Mouse (Mus musculus): ENCODE measurements at regions not wholly inside any gene's neighbourhood (a gene's known extent, or its start where the extent isn't known, plus 50 kb on each side); places are given as distances from the start of the nearest gene placed in this dataset.
A peak's percentile ranks its signal among the peaks of the same experiment; 100 is the strongest.

DNA sequence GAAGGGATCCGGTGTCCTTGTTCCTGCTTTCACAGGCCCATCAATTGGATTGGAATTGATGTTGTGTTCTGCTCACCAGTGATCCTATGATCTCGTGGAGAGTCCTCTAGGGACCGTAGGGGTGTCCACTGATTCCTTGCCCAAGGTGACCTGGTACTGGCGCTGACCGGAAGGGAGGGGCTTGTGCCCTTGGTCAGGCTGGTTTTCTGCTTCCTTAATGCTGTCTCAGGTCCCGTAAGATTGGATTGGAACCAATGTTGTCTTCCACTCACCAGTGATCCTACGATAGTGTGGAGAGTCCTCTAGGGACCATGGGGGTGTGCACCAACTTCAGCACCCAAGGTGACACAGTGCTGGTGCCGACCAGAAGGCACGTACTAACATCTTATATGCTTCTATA is 324.9 kb upstream of the Ptchd4 start:
- no peak for DNase-seq (ENCODE audit: low spot score)

DNA sequence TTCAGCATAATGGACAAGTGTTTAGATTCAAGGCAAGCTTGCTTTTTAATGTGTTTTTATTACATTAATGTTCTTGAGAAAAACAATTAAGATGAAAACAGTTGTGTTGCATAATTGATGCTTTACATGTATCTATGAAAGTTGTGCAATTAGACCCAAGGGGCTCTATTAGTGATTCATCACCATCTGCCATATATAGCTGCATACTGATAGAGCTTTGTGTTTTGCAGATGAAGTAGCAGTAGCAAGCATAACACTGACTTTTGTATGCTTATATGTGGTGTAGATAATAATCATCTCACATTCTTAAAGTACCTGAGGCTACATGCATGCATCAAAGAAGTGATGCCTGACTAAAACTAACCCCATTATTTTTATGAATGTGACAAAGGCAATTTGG is 307.3 kb upstream of the Ptchd4 start:
- DNase-seq (ENCODE audit: low spot score), result no peak

DNA sequence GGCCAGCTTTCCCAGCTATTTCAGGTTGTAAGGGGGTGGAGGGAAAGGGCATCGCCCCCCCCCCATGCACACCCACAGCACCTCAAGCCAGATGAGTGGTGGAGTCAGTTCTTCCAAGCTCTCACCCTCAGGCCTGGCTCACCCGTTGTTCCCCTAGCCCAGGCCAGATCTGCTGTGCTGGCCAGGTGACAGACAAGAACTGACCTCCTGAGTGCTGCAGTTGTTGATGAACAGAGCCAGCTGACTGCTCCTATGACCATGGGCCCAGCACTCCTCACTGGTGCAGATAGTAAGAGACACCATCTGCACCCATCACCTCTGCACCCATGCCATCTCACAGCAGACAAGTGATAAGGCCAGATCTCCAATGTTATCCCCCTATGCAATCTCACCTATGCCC is 291.5 kb upstream of the Ptchd4 start:
- no peak for DNase-seq (ENCODE audit: low spot score)

DNA sequence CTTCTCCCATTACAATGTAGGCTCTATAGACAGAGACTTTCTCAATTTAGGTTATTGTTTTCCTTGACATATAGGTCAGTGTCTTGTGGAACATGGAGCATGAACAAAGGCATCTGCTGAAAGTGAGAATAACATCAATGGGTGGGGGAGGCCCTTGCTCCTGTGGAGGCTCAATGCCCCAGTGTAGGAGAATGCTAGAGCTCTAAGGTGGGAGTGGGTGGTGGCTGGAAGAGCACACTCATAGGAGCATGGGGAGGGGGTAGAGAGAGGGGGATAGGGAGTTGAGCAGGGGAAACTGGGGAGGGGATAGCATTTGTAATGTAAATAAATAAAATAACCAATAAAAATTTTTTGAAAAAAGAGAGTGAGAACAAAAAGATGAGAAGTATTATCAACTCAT is 288.5 kb upstream of the Ptchd4 start:
- no peak for DNase-seq (ENCODE audit: low spot score)

DNA sequence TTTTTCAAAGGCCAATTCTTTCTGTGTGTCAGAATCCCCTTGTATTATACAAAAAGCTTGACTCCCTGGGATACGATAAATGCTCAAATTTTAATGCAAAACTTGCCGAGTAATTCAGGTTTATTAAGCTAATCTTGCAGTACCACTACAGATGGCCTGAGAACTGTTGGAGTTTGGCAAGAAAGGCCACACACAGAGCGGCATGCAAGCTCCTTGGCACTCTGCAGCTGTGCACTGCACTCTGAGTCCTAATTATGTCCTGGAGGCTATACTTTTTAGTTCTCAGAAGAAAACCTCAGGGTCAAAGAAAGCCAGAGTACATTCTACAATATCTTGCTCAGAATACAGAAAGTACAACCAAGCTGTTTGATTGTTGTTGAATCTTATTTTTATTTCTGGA is 286.3 kb upstream of the Ptchd4 start:
- DNase-seq (ENCODE audit: low spot score), result no peak

DNA sequence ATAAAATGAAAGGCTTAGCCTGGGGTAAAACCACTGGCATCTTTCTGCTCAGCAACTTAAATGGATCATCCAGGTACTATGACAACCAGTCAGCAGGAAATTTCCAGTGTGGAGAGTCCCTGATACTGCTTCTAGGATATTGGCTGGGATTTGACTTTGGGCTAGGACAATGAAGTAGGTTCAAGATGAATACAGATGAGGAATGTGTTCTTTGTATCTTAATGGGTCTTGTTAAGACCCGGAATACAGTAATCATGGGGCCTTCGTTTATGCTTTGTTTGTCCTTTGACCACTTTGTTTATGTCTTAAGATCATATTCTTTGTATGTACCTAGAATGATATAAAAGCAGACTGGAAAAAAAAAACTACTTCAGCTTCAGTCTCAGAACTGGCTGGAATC is 278.7 kb upstream of the Ptchd4 start:
- no peak for DNase-seq (ENCODE audit: low spot score)

DNA sequence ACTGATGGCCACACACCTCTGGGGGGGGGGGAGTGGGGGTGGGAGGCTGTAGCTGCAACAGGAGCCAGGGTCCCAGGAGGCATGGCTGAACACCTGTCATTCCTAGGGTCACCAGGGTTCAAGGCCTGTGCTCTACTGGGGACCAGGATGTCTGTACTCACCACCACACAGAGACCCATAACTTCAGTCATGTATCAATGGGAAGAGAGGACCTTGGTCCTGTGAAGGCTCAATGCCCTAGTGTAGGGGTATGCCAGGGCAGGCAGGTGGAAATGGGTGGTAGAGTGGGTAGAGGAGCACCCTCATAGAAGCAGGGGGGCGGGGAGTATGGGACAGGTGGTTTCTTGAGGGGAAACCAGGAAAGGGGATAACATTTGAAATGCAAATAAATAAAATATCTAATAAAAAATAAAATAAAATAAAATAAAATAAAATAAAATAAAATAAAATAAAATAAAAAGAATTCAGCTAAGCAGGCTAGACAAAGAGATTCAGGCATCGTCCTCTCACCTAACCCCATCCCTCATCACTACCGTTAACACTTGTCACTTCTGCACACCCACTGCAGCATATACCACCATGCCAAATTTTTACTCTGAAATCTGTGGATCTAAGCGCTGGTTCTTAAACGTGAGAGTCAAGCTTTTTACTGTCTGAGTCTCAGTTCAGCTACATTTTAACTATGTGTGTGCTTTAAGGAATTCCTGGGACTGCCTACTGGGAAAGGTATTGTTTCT is 265.8 kb upstream of the Ptchd4 start:
- no peak for DNase-seq (ENCODE audit: low spot score)

DNA sequence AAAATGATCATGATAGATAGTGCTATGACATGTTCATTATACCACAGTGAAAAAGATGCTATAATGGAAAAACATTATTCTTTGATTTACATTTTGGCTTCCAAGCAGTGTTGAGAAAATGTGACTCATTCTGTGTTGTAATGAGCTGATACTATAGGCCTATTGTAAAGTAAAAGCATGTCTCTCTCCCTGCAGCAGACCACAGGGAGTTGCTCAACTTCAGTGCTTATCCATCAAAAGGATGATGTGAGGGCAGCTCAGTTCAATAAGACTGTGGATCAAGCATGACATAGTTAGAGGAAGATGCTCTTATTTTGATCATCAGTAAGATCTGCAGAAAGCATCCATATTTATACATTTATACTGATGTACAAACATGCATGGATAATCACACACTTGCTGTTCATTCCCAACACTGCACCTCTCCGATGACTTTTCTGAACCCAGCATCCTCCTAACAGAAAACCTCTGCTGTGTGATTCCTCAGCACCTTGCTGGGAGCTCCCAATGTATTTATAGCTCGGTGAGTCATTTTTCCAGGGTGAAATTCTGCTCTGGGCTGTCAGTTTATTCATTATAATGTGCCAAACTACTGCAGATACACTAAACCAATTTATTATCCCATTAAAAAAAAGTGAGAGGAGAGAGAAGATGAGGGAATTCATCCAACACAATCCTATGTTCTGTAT is 224.8 kb upstream of the Ptchd4 start:
- no peak for DNase-seq (ENCODE audit: low spot score)

DNA sequence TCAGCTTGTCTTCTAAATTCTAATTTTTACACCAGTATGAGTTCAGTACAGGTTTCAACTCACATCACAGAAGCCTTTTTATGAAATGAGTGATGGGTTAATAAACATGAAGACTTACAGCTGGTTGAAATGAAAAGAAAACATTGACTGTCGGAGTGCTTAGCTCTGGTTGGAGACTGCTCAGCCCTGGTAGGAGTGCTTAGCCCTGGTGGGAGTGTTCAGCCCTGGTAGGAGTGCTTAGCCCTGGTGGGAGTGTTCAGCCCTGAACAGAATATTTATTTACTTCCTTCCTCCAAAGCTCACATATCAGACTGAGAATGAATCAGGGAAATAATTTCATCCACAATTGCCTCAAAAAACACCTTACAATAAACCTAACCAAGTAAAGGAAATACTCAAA is 202.1 kb upstream of the Ptchd4 start:
- DNase-seq (ENCODE audit: low spot score), result no peak

DNA sequence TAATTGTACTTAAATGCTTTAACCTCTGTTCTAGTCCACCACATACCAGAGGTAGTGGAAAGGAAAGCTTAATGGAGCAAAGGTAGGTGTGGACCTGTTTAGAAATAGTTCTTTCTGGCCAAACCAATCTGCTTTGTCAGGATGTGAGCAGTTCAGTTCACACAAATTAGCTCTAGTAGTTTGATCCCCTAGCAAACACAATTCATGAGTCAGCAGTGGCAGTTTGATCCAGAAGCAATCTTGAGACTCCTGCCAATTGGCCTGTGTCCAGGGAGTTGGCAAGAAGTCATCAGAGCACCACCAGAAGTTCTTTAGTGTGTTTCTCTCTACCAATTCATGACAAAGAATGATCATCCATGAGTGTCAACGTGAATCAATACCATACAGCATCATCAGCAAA is 195.0 kb upstream of the Ptchd4 start:
- DNase-seq (ENCODE audit: low spot score), result no peak

DNA sequence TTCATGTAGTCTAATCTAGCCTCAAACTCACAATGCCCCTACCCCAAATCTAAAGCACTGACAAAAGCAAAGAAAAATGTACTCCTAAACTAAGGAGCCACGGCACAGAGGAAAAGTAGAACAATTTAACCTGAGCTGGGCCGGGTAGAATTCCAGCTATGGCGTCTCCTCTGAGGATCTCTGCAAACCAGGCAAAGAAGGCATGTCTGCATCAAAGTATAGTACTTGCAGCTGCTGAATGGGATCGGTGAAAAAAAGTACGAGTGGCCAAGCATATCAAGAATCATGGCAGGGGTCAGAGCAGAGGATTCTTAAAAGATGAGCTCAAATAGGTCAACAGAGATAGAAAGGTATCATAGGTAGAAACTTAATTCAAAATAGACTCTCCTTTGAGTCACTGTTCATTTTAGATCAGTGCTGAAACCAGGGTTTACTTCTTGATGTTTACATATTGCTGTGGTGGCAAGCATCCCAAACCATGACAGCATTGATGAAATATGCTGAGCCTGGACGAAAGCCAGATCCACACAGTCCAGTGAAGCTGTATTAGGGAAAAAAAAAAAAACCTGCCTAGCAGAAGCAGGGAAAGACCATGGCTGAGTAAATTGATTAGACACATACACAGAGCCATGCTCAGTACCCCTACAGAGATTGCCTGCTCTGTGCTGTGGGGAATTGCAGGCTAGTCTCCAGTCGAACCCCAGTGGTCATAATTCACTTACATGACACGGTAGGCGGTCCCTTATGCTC is 189.1 kb upstream of the Ptchd4 start:
- DNase-seq (ENCODE audit: low spot score), result peak; percentile 43

DNA sequence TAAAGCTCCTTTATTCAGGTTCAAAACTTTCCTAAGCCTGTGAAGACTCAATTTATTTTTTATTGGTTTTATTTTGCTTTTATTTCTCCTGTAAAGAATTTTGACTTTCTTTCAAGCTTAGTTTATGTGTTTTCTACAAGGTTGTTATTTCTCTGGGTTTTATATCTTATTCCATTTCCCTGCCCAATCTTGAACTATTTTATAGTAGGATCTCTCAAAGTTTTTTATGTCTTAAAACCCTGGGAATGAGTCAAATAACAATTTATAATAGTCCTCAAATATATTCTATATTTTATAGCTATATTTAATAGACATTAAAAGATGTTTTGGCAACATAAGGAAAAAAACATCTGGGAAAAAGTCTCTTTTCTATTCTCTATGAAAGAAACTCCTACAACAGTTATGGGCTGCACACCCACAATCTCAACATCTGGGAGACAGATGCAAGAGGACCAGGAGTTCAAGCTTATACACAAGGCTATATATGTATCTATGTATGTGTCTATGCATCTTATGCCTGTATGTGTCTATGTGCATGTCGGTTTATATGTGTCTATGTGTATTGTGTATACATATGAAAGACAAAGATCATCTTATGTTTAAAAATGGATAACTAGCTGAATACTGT is 146.2 kb upstream of the Ptchd4 start:
- DNase-seq (ENCODE audit: low spot score), result no peak

DNA sequence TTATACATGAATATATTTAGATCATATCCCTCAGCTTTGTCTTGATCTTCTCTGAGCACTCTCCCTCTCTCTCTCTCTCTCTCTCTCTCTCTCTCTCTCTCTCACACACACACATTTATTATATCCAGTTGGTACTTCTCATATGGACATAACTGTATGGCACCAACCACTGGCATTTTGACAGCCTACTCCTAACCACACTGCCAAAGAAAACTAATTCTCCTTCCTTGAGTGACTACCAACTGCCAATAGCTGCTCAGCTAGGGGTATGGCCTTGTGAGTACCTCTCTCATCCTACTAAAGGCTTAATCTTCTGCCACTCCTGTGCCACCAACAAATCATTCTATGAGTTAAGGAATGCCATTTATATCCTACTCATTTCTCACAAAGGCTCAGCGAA is 127.2 kb upstream of the Ptchd4 start:
- no peak for DNase-seq (ENCODE audit: low spot score)

DNA sequence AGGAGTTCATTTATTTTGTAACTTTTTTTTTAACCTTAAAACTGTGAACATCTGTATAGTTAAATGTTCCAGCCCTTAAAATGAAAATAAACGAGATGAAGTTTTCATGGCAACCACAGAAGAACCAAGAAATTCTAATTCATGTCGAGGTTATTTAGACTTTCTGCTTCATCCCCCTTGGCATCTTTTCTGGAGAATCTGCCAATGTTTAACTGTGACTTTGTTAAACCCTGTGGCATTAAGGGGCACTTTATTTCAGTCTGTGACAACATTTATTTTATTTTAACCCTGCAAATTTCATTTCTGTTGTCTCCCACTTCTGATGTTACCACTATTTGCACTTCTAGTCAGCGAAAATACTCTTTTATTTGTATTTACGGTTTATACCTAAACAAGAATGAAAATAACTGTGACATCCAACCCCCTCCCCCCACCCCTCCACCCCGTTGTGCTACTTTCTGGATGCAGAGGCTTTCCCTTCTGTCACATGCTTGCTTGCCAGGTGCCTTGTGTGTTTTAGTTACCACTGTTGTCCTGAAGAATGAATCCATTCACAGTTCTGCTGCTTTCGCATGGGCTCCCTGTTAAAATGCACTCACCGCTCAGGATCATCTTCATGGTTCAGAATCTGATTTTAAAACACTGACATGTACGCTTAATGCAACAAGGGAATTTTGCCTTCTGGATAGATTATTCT is 125.4 kb upstream of the Ptchd4 start:
- DNase-seq (ENCODE audit: low spot score), result no peak
